Mouse (Mus musculus) spleen, postnatal 36 days (tissue): ENCODE results near the gene Hivep2.

Source experiments
- DNase-seq, 2 experiments: peaks; one replicate each; pipeline ENCODE4 v3.0.0; 2022; ENCODE audit warnings: low spot score in 2 of 2, mixed read lengths in 1 of 2

Hivep2 gene

DNA sequence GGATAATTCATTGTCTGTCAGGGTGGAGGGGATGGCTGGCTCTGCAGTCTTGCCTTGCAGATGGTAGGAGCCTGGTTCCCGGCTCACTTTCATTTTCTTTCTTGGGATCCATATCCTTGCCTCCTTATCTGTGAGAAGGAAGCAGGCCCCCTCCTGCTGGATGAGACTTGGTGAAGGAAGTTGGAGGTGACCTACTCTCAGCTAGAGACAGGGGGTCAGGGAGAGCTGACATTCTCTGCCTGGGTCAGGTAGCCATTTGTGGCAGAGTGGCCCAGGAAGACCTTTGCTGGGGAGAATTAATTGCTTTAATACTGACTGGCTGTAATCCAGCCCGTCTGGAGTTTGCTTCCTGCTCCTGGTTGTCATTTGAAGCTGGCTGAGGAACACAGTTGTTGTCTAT, 81.8 kb downstream of the Hivep2 start:
- DNase-seq: no peak

DNA sequence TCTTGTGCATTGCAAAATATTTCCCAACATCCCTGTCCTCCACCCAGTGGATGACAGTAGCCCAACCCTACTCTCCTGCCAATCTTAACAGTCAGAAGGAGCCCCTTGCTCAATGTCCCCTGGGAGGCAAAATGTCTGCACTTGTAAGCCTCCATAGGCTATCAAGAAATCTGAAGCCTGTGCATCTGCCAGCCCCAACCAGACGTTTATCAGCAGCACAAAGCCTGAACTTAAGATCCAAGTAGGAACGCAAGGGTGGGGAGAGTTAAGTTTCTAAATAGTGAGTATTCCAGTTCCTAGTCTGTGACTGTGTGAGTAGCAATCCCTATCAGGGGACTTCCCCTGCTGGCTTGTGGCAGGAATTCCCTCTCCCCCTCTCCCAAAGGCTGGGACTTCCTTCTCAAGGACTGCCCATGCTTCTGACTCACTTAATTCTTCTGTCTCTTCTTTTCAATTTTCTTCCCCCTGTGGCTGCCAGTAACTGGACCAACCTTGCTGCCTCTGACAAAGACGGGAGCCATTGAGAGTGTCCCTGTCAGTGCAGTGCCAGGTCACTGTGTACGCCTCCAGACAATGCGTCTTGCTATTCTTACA, 82.5 kb downstream of the Hivep2 start:
- DNase-seq: no peak

GRCm38 (mm10) chr10:14048916-14049445, 83.1 kb downstream of the Hivep2 start:
- DNase-seq: no peak

DNA sequence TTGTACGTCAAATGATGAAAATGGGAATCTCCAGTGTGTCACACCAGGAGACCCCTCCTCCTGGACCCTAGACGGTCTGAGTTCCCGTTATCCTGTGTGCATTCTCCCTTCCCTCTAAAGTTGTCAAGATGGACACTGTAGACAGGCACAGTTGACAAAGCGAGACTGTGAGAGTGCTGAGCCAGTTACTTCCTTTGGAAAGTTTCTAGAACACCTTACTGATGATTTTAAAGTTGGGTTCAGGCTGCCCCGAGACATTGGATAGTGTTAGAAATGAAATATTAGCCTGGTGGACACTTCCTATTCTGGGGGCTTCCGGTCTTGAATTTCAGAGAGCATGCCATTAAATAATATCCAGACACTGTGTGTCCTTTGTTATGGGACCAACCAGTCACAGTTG, 83.8 kb downstream of the Hivep2 start:
- DNase-seq: no peak

DNA sequence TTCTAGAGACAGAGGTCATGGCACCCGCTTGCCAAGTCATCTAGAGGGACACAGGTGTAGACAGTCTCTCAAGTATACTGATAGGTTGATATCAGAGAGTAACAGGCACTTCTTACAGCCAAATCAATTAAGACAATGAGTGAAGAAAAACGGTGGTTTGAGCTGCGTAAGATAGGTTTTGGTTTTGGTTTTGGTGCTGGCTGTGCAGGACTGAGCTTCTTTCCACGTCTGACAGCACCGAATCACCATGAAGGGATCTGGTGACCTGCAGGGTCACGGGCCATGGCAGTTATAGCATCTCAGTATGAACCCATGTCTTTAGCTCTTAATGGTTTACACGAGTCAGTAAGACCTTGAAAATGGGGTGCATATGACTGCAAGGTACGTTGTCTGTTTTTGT, 84.7 kb downstream of the Hivep2 start:
- no peak for DNase-seq

- DNase-seq: no peak
These were observed 86.3 kb downstream of the Hivep2 start for GRCm38 (mm10) chr10:14052109-14052689.

DNA sequence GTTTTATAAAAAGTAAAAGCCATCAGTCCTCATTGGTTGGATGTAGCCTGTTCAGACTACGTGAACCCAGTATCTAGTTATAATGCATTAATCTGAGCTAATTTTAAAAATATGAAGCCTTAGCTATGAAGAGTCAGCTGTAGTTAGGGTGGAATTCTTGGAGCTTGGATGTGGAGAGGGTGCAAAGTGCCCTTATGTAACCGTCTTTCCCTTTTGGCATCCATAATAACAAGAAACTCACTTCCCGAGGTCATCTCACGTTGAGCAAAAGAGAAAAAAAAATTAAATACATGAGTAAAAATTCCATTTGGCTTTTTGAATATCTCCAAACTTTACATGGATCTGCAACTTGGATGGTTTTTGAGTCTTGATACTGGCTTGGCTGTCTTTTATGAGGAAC, 89.0 kb downstream of the Hivep2 start:
- DNase-seq: no peak

GRCm38 (mm10) chr10:14055533-14055981, 89.7 kb downstream of the Hivep2 start:
- peak; percentile 34 to 47 for DNase-seq

GRCm38 (mm10) chr10:14056057-14056456, 90.2 kb downstream of the Hivep2 start:
- no peak for DNase-seq

- no peak for DNase-seq
These were observed 90.9 kb downstream of the Hivep2 start for GRCm38 (mm10) chr10:14056584-14057451.

DNA sequence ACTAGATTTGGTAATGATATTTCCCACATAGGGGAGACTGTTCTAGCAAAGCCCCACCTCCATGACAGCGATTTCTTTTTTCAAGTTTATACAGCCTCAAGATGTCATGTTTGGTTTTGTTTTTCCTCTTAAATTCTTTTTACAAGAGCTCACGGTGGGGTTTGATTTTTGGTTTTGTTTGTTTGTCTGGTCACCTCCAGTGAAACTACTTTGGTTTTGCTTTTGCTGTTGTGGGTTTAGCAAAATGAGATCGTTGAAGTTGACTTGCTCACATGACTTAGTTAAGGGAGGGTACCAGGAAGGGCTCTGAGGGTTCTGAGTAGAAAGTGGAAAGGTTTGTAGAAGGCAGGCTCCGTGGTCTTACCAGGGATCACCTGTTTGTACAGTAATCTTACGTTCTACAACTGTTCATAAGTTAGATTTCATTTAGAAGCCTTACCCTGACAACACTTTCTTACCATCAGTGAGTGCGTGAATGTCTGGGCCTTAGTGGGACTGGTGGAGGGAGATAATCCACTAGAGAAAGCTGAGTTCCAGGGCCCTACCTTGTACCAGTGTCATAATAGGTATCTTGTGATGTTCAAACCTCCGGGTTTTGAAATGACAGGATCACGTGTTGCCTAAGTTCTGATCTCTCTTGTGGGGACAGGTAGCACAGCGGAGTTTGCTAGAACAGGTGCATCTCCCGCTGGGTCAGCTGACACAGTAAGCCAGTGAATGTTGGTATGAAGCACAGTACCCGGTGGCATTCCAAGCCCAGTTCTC, 92.1 kb downstream of the Hivep2 start:
- DNase-seq: no peak

- no peak for DNase-seq
These were observed 92.9 kb downstream of the Hivep2 start for GRCm38 (mm10) chr10:14058742-14059141.

- DNase-seq: no peak
These were observed 93.7 kb downstream of the Hivep2 start for GRCm38 (mm10) chr10:14059581-14059980.

DNA sequence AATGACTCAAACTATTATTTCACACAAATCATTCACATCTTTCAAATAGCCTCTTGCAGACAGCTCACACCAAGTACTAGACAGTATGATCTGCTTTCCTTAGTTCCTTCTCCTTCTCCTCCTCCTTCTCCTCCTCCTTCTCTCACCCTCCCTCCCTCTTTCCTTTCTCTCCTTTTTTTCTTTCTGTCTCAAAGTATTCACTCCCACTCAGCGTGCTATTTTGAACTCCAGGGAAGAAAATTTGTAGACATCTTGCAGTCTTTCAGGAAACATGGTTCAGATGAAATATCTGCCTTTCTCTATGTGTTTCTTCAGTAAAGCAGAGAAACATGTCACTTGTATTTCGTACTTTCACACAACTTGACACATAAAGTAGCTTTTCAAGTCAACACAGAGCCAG, 94.4 kb downstream of the Hivep2 start:
- DNase-seq: no peak

DNA sequence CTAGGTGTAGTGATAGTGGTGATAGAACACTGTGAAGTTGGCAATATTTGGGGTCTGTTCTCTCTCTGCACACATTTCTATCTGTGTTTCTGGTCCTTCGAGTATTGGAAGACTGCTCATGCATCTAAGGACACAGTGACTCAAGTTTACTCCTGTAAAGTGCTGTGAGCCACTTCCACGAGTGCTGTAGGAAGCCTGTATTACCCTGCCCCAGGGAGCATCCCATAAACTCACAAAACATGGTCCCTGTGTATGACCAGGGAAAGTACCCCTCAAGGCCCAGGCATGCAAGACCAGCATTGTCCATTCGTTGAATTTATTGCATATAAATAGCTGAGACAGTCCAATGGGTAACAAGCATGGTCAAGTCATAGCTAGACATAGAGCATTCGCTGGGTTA, 97.4 kb downstream of the Hivep2 start:
- DNase-seq: no peak

- DNase-seq: no peak
These were observed 99.0 kb downstream of the Hivep2 start for GRCm38 (mm10) chr10:14064759-14065395.

DNA sequence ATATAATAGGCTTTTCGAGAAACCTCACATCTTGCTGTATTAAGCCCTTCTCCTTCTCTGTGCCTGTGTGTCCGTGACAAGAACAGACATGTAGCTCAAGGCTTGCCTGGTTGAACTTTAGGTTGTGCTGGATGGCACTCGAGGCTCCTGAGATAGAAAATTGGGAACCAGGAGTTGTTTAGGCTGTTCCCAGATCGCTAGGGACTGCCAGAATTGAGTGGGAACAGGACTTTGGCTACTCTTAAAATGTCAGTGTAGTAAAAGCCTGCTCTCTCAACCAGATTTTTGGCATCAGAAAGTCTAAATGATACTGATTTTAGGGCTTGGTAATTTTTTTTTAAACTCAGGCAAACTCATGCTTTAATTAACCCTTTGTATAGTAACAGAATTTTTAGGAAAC, 101.9 kb downstream of the Hivep2 start:
- DNase-seq: no peak

DNA sequence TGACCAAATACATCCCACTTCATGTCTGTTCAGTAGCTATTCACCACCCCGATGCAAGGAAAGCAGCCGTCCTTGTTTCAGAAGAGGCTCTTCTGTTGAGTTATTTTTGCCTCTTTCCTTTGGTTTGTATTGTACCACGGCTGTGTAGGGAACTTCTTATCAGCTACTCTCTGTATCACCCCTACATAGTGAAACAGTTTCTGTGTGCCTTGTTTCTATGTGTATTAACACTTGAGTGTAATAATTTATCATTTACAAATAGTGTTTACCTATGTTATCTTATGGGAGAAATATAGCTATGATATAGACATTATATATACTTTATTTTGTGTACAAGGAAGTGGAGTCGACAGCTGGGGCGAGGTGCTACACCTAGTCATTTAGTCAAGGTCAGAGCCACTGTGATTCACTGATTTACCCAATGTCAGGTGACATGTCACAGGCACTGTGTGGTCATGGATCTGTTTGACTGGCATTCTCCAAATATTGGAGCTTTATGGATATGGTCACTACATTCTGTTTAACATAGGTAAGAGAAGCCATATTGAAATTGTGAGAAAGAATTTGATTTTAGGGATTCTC, 104.7 kb downstream of the Hivep2 start:
- no peak for DNase-seq

- no peak for DNase-seq
These were observed 106.6 kb downstream of the Hivep2 start for GRCm38 (mm10) chr10:14072504-14072903.

- DNase-seq: no peak
These were observed 109.9 kb downstream of the Hivep2 start for GRCm38 (mm10) chr10:14075767-14076166.

DNA sequence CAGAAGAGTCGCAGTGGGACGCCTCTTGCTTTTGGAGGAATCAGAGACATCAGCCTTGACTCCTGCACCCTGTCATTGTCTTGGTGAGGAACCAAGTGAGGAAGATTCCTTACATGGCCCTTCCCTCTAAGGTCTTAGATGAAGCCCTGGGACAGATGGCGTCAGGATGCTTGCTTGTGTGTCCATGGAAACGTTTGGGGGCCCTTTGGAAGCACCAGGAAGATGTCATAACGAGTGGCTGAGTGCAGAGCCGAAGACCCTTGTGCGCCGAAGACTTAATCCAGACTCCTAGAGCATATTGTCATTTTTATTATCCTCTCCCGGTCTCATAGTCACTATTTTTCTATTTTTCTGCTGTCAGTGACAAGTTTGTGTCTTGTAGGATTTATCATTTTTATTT, 111.0 kb downstream of the Hivep2 start:
- DNase-seq: no peak
